Mouse (Mus musculus): ENCODE results near the gene Ppp1r9a.

Ppp1r9a gene

GRCm38 (mm10) chr6:5005491-5006275, 103.0 kb downstream of the Ppp1r9a start:
- in situ Hi-C loops (cut with MboI; ENCODE audit: low sequenced_read_pairs): no loop called here

GRCm38 (mm10) chr6:5006283-5006946, 103.7 kb downstream of the Ppp1r9a start:
- in situ Hi-C loops (cut with MboI; ENCODE audit: low sequenced_read_pairs): no loop called here

DNA sequence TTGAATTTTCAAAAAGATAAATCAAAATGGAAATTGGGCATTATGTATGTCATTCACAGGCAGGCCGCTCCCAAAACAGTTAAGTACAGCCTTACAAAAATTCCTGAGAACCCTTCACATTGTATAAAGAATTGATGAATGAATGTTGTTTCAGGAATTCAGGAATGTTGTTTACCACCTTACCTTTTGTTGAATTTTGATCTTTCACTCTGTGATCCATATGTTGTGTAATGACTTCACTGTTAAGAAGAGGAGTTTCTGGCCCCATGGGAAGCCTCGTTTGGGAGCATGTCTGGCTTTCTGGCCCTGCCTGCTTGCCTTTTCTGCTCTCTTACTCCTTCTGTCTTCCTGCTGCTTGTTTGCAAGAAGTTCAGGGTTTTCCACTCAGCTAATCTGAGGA, 105.4 kb downstream of the Ppp1r9a start:
- in situ Hi-C loops (cut with MboI; ENCODE audit: low sequenced_read_pairs): no loop called here

DNA sequence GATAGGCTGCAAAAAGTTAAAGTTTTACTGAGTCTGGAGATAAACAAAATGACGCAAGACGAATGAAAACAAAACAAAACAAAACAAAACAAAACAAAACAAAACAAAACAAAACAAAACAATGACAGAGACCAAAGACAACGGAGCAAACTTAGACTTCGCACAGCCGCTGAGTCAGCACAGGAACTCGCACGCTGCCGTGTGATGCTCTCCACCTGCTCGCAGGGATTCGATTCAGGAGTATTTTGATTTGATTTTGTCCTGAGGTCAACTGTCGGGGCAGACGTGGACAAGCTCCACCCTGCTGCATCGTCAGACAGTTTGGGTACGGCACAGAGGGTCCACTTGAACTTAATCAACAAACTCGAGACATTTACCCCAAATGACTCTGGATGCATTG, 105.9 kb downstream of the Ppp1r9a start:
- in situ Hi-C loops (cut with MboI; ENCODE audit: low sequenced_read_pairs): no loop called here

- in situ Hi-C loops (cut with MboI; ENCODE audit: low sequenced_read_pairs): no loop called here
Observed at GRCm38 (mm10) chr6:5010553-5011416, 108.1 kb downstream of the Ppp1r9a start.

GRCm38 (mm10) chr6:5012794-5013193, 110.1 kb downstream of the Ppp1r9a start:
- in situ Hi-C loops (cut with MboI; ENCODE audit: low sequenced_read_pairs): no loop called here

- in situ Hi-C loops (cut with MboI; ENCODE audit: low sequenced_read_pairs): no loop called here
Observed at GRCm38 (mm10) chr6:5014567-5014966, 111.8 kb downstream of the Ppp1r9a start.

DNA sequence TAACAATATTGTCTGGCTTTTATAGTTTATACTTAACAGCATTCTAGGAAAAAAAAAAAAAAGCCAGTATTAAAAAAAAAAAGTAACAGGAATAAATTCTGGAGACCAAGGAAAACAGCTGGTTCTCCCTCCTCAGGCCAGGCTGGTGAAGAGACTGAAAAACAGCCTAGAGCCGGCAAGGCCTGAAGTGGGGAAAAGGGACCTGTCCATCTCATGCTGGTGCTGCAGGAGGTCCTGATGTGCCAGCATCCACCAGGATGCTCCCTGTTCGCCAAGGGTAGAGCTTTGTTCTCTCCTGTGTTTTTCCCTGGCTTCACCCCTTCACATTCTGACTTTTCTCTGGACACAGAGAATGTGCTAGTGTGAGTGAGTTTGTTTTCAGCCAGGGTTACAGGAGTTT, 112.5 kb downstream of the Ppp1r9a start:
- in situ Hi-C loops (cut with MboI; ENCODE audit: low sequenced_read_pairs): no loop called here

GRCm38 (mm10) chr6:5017945-5018511, 115.3 kb downstream of the Ppp1r9a start:
- in situ Hi-C loops (cut with MboI; ENCODE audit: low sequenced_read_pairs): no loop called here

DNA sequence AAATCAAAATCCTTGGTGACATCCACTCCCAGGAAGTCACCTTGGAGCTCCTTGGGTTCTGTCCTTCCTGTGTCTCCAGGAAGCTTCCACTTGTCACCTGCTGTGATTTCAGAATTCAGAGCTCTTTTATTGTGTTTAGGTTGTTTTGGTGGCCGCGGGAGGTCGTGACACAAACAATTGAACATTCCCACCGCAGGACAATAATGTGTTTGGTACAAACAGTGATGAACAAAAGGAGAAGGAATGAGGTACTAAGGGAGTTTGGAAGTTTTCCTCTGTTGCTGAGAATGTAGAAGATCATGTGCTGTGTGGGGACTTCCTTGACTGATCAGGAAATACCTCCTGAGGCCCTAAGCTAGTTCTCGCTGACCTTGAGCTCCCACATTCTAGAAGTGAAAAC, 116.5 kb downstream of the Ppp1r9a start:
- in situ Hi-C loops (cut with MboI; ENCODE audit: low sequenced_read_pairs): no loop called here

DNA sequence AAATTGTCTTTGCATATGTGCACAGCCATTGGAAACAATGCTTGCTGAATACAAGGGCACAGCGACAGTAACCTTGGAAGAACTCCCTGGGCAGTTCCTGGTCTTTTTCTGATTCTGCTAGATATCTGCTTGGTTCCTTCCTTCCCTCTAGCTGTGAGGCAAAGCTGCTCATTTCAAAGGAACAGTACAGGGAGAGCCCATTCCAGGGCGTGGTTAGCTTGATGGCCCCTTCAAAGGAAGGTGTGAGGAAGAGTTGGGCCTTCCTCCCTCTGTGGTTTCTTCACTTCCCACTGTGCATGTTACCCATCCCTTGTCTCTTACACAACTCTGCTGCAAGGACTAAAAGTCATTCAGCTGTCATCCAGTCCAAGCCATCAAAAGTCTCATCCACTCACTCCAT, 117.3 kb downstream of the Ppp1r9a start:
- in situ Hi-C loops (cut with MboI; ENCODE audit: low sequenced_read_pairs): no loop called here

GRCm38 (mm10) chr6:5020510-5020909, 117.8 kb downstream of the Ppp1r9a start:
- in situ Hi-C loops (cut with MboI; ENCODE audit: low sequenced_read_pairs): no loop called here

- in situ Hi-C loops (cut with MboI; ENCODE audit: low sequenced_read_pairs): no loop called here
Observed at GRCm38 (mm10) chr6:5022677-5023076, 120.0 kb downstream of the Ppp1r9a start.

- in situ Hi-C loops (cut with MboI; ENCODE audit: low sequenced_read_pairs): no loop called here
Observed at GRCm38 (mm10) chr6:5024893-5025292, 122.2 kb downstream of the Ppp1r9a start.

- in situ Hi-C loops (cut with MboI; ENCODE audit: low sequenced_read_pairs): no loop called here
Observed at GRCm38 (mm10) chr6:5026772-5027171, 124.1 kb downstream of the Ppp1r9a start.

GRCm38 (mm10) chr6:5027213-5027612, 124.5 kb downstream of the Ppp1r9a start:
- in situ Hi-C loops (cut with MboI; ENCODE audit: low sequenced_read_pairs): no loop called here

DNA sequence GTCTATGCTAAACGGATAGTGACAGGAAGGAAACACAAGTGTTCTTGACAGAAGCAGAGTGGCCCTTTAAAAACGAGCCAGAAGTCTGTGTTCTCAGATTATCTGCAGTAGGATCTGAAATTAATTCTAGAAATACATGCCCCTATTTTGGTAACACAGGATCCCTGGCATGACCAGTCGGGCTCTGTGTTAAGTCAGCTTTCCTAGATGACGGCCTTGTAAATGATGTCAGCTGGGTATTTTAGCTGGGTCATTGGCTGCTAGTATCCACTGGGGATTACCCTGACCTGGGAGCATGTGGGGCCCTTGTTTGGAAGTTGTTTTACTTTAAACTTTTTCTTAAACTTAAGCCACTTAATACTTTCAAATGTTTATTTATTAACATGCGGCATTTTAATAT, 125.1 kb downstream of the Ppp1r9a start:
- in situ Hi-C loops (cut with MboI; ENCODE audit: low sequenced_read_pairs): no loop called here

GRCm38 (mm10) chr6:5029205-5029927, 126.6 kb downstream of the Ppp1r9a start:
- in situ Hi-C loops (cut with MboI; ENCODE audit: low sequenced_read_pairs): no loop called here

GRCm38 (mm10) chr6:5029956-5030355, 127.2 kb downstream of the Ppp1r9a start:
- in situ Hi-C loops (cut with MboI; ENCODE audit: low sequenced_read_pairs): no loop called here

GRCm38 (mm10) chr6:5032986-5033633, 130.4 kb downstream of the Ppp1r9a start:
- in situ Hi-C loops (cut with MboI; ENCODE audit: low sequenced_read_pairs): no loop called here
